Mouse (Mus musculus) limb, embryonic 15.5 days (tissue): ENCODE results near the gene Ppcdc. TPM values are rescaled to one million over a fixed set of nuclear protein-coding genes. Genes with fewer than 3 reads are reported as not detected.

ENCODE experiments used
- ATAC-seq: fragments of 200-750 bp; cut with Nextera tagmentation; 2 replicates; pipeline ENCODE4 v1.8.0; 2017; ENCODE audit warnings: low read depth, moderate TSS enrichment; ENCODE audit not compliant: insufficient number of reproducible peaks, low FRiP score, low TSS enrichment
- H3K27ac ChIP-seq: fragments of 300-500 bp; sonication (generic); 2 replicates; pipeline ENCODE4 v1.5.1; 2015; ENCODE audit warnings: moderate library complexity, mild to moderate bottlenecking, inconsistent platforms
- H3K27me3 ChIP-seq: fragments of 300-500 bp; sonication (generic); 2 replicates; pipeline ENCODE4 v1.6.1; 2015; ENCODE audit warnings: inconsistent platforms
- H3K36me3 ChIP-seq: fragments of 300-500 bp; sonication (generic); 2 replicates; pipeline ENCODE4 v1.6.1; 2015; ENCODE audit warnings: inconsistent platforms
- H3K4me1 ChIP-seq: fragments of 300-500 bp; sonication (generic); 2 replicates; pipeline ENCODE4 v1.6.1; 2015; ENCODE audit warnings: inconsistent platforms
- H3K4me2 ChIP-seq: fragments of 300-500 bp; sonication (generic); 2 replicates; pipeline ENCODE4 v1.6.1; 2015; ENCODE audit warnings: mild to moderate bottlenecking, inconsistent platforms
- H3K4me3 ChIP-seq: fragments of 300-500 bp; sonication (generic); 2 replicates; pipeline ENCODE4 v1.5.1; 2015; ENCODE audit warnings: mild to moderate bottlenecking, inconsistent platforms
- H3K9ac ChIP-seq: fragments of 300-500 bp; sonication (generic); 2 replicates; pipeline ENCODE4 v1.6.1; 2015; ENCODE audit warnings: inconsistent platforms
- H3K9me3 ChIP-seq: fragments of 300-500 bp; sonication (generic); 2 replicates; pipeline ENCODE4 v1.6.1; 2016; ENCODE audit warnings: inconsistent platforms
- WGBS: fragments of 180-500 bp; shearing (Covaris S2); methylation state at CpG from one replicate; pipeline ENCODE4 v1.1.7; 2015; 5-methylcytosine and 5-hydroxymethylcytosine counted together
- polyA plus RNA-seq: library from polyadenylated mRNA; unstranded; fragments of >200 nt; fragmentation: Nextera tagmentation; extraction: Ambion mirVana; gene quantifications from 2 replicates; pipeline ENCODE4 v1.2.1, GENCODE M21; 2015

Gene Ppcdc
- polyA plus RNA-seq, 1 experiment from 2014 or later: 23.3 TPM

DNA sequence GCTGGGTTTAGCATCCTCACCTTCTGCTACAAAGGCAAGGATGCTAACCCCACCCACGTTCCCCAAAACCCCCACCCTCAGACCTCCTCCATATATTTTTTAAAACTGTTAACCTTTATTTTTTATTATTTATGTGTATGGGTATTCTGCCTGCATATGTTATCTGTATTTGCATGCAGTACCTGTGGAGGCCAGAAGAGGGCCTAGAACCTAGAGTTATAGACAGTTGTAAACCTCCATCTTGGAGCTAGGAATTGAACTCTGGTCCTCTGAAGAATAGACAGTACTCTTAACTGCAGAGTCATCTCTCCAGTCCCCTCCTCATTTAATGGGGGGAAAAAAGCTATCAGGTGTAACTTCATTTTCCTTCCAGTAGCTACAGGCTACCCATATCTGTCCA is 9.8 kb upstream of the Ppcdc start:
- Histone ChIP-seq H3K9ac (no peak overlapping the region), H3K9me3 (no peaks in the 10 kb centered on the region), H3K4me2 (no peak overlapping the region), H3K27me3 (no peaks in the 10 kb centered on the region), H3K4me3 (no peak overlapping the region), H3K4me1 (no peaks in the 10 kb centered on the region), H3K36me3 (peaks cover 6% of the 10 kb centered on the region), H3K27ac (no peak overlapping the region)
- 69% methylated on average over 1 of the region's 1 CpGs for WGBS
- no peak for ATAC-seq

- no peak for ATAC-seq
- Histone ChIP-seq H3K27me3 (no peaks in the 10 kb centered on the region), H3K27ac (no peak overlapping the region), H3K4me2 (no peak overlapping the region), H3K36me3 (peaks cover 8% of the 10 kb centered on the region; the same call in 1 of the 2 replicates), H3K9ac (no peak overlapping the region), H3K9me3 (no peaks in the 10 kb centered on the region), H3K4me1 (peaks cover 8% of the 10 kb centered on the region; the same call in 1 of the 2 replicates), H3K4me3 (no peak overlapping the region)
- 89% methylated on average over 1 of the region's 1 CpGs for WGBS
Observed at GRCm38 (mm10) chr9:57440620-57441019, 696 bp upstream of the Ppcdc start.

- Histone ChIP-seq H3K27me3 (no peaks in the 10 kb centered on the region), H3K27ac (peak overlapping the region; percentile 82), H3K4me3 (peak overlapping the region; percentile 58), H3K36me3 (peaks cover 8% of the 10 kb centered on the region; the same call in 1 of the 2 replicates), H3K9me3 (no peaks in the 10 kb centered on the region), H3K4me2 (peak overlapping the region; percentile 63), H3K9ac (0 out of 2 replicates have a peak overlapping the region, but pooled peaks have one; percentile 50), H3K4me1 (peaks cover 9% of the 10 kb centered on the region; the same call in 1 of the 2 replicates)
- no peak for ATAC-seq
- 43% methylated on average over 7 of the region's 7 CpGs for WGBS
Observed at GRCm38 (mm10) chr9:57439083-57439482, 841 bp downstream of the Ppcdc start.

- H3K27ac ChIP-seq: no peak overlapping the region
- ATAC-seq: no peak
Observed at GRCm38 (mm10) chr9:57437896-57438614, 1.9 kb downstream of the Ppcdc start.

DNA sequence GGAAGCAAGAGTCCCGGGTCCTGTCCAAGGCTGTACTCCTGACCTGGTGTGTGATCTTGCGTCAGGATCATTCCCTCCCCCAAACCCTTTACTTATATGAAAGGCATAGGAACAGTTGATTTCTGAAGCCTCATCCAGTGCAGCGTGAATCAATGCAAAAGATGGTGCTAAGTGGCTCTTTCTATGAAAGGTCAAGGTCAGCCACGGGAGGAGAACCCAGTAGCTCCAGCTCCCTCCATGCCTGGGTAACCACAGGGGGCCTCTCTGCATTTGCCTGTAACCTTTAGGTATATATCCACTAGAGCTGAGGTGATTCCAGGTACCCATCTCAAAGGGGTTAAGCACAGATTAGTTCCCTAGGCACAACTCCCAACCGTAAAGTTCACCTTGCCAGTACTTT is 3.8 kb downstream of the Ppcdc start:
- ATAC-seq: no peak
- 86% methylated on average over 5 of the region's 5 CpGs for WGBS

More at GRCm38 (mm10) chr9:57437896-57438614, 1.9 kb downstream of the Ppcdc start:
- H3K9me3 ChIP-seq: no peaks in the 10 kb centered on the region
- no peak overlapping the region for H3K9ac ChIP-seq
- H3K4me1 ChIP-seq: peaks cover 18% of the 10 kb centered on the region
- H3K4me2 ChIP-seq: no peak overlapping the region
- 83% methylated on average over 10 of the region's 10 CpGs for WGBS
- no peaks in the 10 kb centered on the region for H3K27me3 ChIP-seq
- H3K4me3 ChIP-seq: no peak overlapping the region
- H3K36me3 ChIP-seq: peaks cover 4% of the 10 kb centered on the region; the same call in 1 of the 2 replicates

DNA sequence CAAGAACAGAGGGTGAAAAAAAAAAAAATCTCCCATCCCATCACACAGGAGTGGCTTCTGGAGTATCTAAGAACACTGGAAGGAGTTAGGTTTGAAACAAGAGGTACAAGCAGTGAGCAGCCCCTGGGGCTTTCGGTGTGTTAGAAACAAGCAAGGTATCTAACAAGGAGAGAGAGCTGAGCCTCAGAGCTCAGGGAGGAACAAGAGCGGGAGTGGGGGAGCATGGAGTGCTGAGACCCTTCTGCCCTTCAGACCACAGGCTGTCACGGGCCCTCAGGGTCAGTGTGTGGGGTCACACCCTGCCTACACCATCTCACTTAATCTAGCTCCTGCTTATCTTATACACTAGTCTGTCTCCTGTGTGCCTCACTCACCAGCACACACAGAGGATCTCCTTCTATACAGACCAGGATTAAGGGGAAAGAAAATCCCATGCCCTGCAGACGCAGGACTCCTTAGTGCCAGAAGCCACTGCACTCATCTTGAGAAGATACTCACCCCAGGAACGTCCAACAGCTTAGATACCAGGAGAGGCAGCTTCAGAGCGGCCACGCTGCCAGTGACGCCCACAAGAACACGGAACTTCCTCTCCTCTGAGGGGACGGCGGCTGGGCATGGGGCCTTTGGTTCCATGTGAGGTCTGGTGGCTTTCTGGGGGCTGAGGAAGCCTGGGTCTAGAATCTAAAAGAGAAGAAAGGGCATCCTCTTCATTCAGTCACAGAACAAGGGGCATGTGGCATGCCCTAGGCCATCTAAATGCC is 5.3 kb downstream of the Ppcdc start:
- H3K4me3 ChIP-seq: no peak overlapping the region
- H3K4me2 ChIP-seq: no peak overlapping the region
- H3K4me1 ChIP-seq: peaks cover 24% of the 10 kb centered on the region
- no peaks in the 10 kb centered on the region for H3K36me3 ChIP-seq
- H3K9ac ChIP-seq: no peak overlapping the region
- WGBS: 86% methylated on average over 11 of the region's 11 CpGs
- ATAC-seq: no peak
- H3K27me3 ChIP-seq: no peaks in the 10 kb centered on the region
- no peaks in the 10 kb centered on the region for H3K9me3 ChIP-seq
- no peak overlapping the region for H3K27ac ChIP-seq

More for the DNA sequence above, 3.8 kb downstream of the Ppcdc start:
- no peaks in the 10 kb centered on the region for H3K27me3 ChIP-seq
- H3K27ac ChIP-seq: no peak overlapping the region
- no peak overlapping the region for H3K9ac ChIP-seq
- H3K36me3 ChIP-seq: no peaks in the 10 kb centered on the region
- no peaks in the 10 kb centered on the region for H3K9me3 ChIP-seq
- H3K4me3 ChIP-seq: no peak overlapping the region
- H3K4me1 ChIP-seq: peaks cover 24% of the 10 kb centered on the region
- no peak overlapping the region for H3K4me2 ChIP-seq

DNA sequence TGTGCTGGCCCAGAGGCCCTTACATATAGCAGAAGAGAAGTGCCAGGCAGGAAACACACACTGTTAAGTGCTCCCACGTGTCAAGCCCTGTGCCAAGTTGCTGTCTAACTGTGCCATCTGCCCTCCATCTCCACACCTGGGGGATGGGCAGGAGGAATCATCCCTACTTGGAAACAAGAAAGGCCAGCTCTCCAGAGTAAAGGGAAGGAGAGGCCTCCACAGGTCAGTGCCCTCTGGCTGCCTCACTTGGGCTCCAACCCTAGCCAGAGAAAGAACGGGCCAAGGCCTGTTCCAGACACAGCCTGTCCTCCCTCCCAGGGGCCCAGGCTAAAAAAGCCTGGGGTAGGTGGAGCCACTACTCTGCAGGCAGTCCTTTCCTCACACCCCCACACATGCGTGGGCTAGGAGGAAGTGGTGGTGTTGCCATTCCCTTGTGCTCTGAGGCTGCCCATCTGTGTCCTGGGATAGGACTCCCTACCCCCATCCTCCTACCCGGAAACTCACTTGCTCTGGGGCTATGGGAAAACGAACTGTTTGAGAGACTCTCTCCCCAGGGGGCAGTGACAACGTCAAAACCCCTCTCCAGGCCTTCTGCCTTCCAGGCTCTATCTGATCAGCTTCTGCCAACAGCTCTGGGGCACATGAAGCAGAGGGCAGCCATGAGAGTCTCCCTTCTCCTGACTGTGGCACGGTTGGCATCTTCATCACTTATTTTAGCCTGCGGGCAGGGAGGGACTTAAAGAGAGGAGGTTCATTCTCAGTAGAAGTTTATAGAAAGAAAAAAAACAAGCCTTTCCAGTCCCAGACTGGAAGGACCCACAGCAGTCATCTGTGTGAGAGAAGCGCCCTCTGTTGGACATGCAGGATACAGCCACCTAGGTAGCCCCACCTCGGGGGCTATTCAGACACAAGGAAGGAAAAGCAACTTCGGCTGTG is 6.6 kb downstream of the Ppcdc start:
- 9% methylated on average over 11 of the region's 11 CpGs for WGBS
- ATAC-seq: peak; percentile 58; the same call in 1 of the 2 replicates

DNA sequence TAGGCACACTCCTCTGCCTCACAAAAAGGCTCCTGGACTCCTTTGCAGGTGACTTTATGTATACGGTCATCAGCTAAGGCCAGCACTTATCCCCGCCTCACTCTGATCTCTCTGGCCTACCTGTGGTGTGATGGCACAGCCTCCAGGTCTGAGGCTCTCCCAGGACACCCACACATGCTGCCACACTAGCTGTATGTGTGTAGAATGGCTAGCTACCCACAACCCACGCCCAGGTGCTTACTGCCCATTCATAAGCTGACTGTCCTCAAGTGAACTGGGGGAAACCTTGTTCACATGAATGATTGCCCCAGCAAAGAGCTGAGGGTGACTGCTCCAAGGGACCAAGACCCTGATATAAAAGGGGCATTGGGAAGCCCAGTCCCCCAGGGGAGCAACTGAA is 7.4 kb downstream of the Ppcdc start:
- Histone ChIP-seq H3K36me3 (no peaks in the 10 kb centered on the region), H3K9me3 (no peaks in the 10 kb centered on the region), H3K4me2 (no peak overlapping the region), H3K4me3 (no peak overlapping the region), H3K27ac (no peak overlapping the region), H3K4me1 (peaks cover 26% of the 10 kb centered on the region), H3K27me3 (no peaks in the 10 kb centered on the region), H3K9ac (no peak overlapping the region)
- ATAC-seq: no peak
- whole genome bisulfite sequencing: 94% methylated on average over 3 of the region's 3 CpGs

More for the DNA sequence above, 6.6 kb downstream of the Ppcdc start:
- peak overlapping the region; percentile 81 for H3K27ac ChIP-seq
- H3K9ac ChIP-seq: no peak overlapping the region
- no peaks in the 10 kb centered on the region for H3K9me3 ChIP-seq
- H3K4me2 ChIP-seq: 0 out of 2 replicates have a peak overlapping the region, but pooled peaks have one; percentile 22
- no peak overlapping the region for H3K4me3 ChIP-seq
- no peaks in the 10 kb centered on the region for H3K27me3 ChIP-seq
- peaks cover 19% of the 10 kb centered on the region for H3K4me1 ChIP-seq
- no peaks in the 10 kb centered on the region for H3K36me3 ChIP-seq

DNA sequence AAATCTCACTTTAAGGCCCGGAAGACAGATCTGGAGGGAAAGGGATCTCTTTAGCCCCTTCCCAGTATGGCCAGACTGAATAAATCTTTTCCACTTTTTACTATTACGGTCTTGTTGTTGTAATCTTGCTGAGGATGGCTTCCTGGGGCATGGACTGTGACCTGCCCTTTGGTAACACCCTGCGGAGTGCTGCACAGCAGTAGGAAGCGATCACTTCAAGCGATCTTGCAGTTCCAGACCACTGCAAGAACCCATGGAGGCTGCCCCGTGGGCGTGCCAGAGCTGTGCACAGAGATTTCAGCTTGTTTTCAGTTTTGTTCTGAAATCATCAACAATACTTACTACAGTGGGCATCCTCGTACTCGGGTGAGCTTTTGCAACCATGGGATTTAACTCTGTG is 8.7 kb downstream of the Ppcdc start:
- Histone ChIP-seq H3K27ac (no peak overlapping the region), H3K4me3 (no peak overlapping the region), H3K9ac (no peak overlapping the region), H3K4me1 (peaks cover 26% of the 10 kb centered on the region), H3K27me3 (no peaks in the 10 kb centered on the region), H3K4me2 (no peak overlapping the region), H3K9me3 (no peaks in the 10 kb centered on the region), H3K36me3 (no peaks in the 10 kb centered on the region)
- ATAC-seq: no peak
- WGBS: 65% methylated on average over 9 of the region's 9 CpGs

- no peak for ATAC-seq
Observed at GRCm38 (mm10) chr9:57428391-57428790, 11.5 kb downstream of the Ppcdc start.

DNA sequence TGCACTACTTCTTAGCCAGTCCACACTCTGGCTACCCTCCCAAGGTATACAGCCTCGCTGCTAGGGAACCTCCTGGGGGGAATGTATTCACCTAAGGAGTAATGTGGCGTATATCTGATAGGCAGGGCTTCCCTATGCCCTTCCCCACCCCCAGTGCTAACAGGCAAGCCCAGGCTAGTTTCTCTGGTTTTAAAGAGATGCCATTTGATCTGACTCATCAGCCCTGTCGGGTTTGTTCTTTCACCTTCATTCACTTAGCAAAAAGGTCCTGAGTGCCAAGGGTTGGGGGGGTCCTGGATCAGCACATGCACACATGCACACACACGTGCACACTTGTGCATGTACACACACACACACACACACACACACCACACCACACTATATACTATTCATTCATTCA is 12.0 kb downstream of the Ppcdc start:
- ATAC-seq: no peak
- Histone ChIP-seq H3K4me2 (no peak overlapping the region), H3K4me3 (no peak overlapping the region), H3K27me3 (no peaks in the 10 kb centered on the region), H3K9me3 (no peaks in the 10 kb centered on the region), H3K9ac (no peak overlapping the region), H3K36me3 (no peaks in the 10 kb centered on the region), H3K27ac (no peak overlapping the region), H3K4me1 (peaks cover 15% of the 10 kb centered on the region)
- 56% methylated on average over 4 of the region's 4 CpGs for WGBS

More at GRCm38 (mm10) chr9:57428391-57428790, 11.5 kb downstream of the Ppcdc start:
- Histone ChIP-seq H3K4me3 (no peak overlapping the region), H3K4me1 (peaks cover 20% of the 10 kb centered on the region), H3K9ac (no peak overlapping the region), H3K4me2 (no peak overlapping the region), H3K9me3 (no peaks in the 10 kb centered on the region), H3K36me3 (no peaks in the 10 kb centered on the region), H3K27me3 (no peaks in the 10 kb centered on the region), H3K27ac (peak overlapping the region; percentile 6; the same call in 1 of the 2 replicates)
- 26% methylated on average over 4 of the region's 4 CpGs for WGBS
